Mouse (Mus musculus) forebrain, embryonic 11.5 days (tissue): Measurements from ENCODE around the gene Arid5b. TPM values are rescaled to one million over a fixed set of nuclear protein-coding genes. Genes with fewer than 3 reads are reported as not detected.
"Not testable (repeated sequence)": the region's sequence is repeated elsewhere in the genome, so short reads cannot be mapped to it uniquely, and the experiment has no call there.

Experiments used
- ATAC-seq: fragments of 200-750 bp; cut with Nextera tagmentation; replicated peaks from 2 replicates; pipeline ENCODE4 v1.8.0; 2017; ENCODE audit warnings: moderate TSS enrichment; ENCODE audit not compliant: low FRiP score
- DNase-seq: peaks from one replicate; pipeline ENCODE4 v3.0.0-alpha.2; 2017; ENCODE audit warnings: low spot score
- H3K27ac ChIP-seq: fragments of 300-500 bp; sonication (generic); 2 replicates; pipeline ENCODE4 v1.5.1; 2014; ENCODE audit warnings: low read depth, low read length
- H3K27me3 ChIP-seq: fragments of 300-500 bp; sonication (generic); 2 replicates; pipeline ENCODE4 v1.6.1; 2014; ENCODE audit warnings: mild to moderate bottlenecking, low read length, mixed read lengths; ENCODE audit not compliant: control insufficient read depth, insufficient read depth
- H3K36me3 ChIP-seq: fragments of 300-500 bp; sonication (generic); 2 replicates; pipeline ENCODE4 v1.6.1; 2014; ENCODE audit warnings: mild to moderate bottlenecking, low read length, moderate library complexity, mixed read lengths; ENCODE audit not compliant: control insufficient read depth, insufficient read depth
- H3K4me1 ChIP-seq: fragments of 300-500 bp; sonication (generic); replicated peaks from 2 replicates; pipeline ENCODE4 v1.6.1; 2014; ENCODE audit warnings: low read length, mixed read lengths; ENCODE audit not compliant: control insufficient read depth, insufficient read depth
- H3K4me2 ChIP-seq: fragments of 300-500 bp; sonication (generic); 2 replicates; pipeline ENCODE4 v1.6.1; 2014; ENCODE audit warnings: low read depth, mild to moderate bottlenecking, low read length, moderate library complexity, mixed read lengths; ENCODE audit not compliant: severe bottlenecking
- H3K4me3 ChIP-seq: fragments of 300-500 bp; sonication (generic); 2 replicates; pipeline ENCODE4 v1.5.1; 2014; ENCODE audit warnings: low read depth, low read length
- H3K9ac ChIP-seq: fragments of 300-500 bp; sonication (generic); 2 replicates; pipeline ENCODE4 v1.6.1; 2014; ENCODE audit warnings: low read length
- H3K9me3 ChIP-seq: fragments of 300-500 bp; sonication (generic); 2 replicates; pipeline ENCODE4 v1.6.1; 2016; ENCODE audit warnings: low read length, mixed read lengths; ENCODE audit not compliant: control insufficient read depth
- WGBS: fragments of 180-500 bp; shearing (Covaris S2); extraction: QIAGEN DNeasy Blood & Tissue Kit; methylation state at CpG from one replicate; pipeline ENCODE4 v1.1.7; 2014; 5-methylcytosine and 5-hydroxymethylcytosine counted together
- polyA plus RNA-seq: library from polyadenylated mRNA; unstranded; fragments of >200 nt; fragmentation: Nextera tagmentation; extraction: Ambion mirVana; gene quantifications from 2 replicates; pipeline ENCODE4 v1.2.1, GENCODE M21; 2014

The Arid5b gene
- polyA plus RNA-seq, 1 experiment from 2014 or later = 17.1 TPM

- no peaks in the 10 kb centered on the region; the same call in 1 of the 2 replicates for H3K36me3 ChIP-seq
- H3K9me3 ChIP-seq = no peaks in the 10 kb centered on the region
- no peak overlapping the region for H3K27ac ChIP-seq
- no peak for DNase-seq
- peaks cover 8% of the 10 kb centered on the region; the same call in 1 of the 2 replicates for H3K4me1 ChIP-seq
- H3K9ac ChIP-seq = no peak overlapping the region
- no peak overlapping the region for H3K4me2 ChIP-seq
- no peak overlapping the region for H3K4me3 ChIP-seq
- 84% methylated on average over 4 of the region's 4 CpGs for WGBS
- H3K27me3 ChIP-seq = no peaks in the 10 kb centered on the region
- no peak for ATAC-seq
Measured at GRCm38 (mm10) chr10:68101251-68101650, 177.3 kb downstream of the Arid5b start.

DNA sequence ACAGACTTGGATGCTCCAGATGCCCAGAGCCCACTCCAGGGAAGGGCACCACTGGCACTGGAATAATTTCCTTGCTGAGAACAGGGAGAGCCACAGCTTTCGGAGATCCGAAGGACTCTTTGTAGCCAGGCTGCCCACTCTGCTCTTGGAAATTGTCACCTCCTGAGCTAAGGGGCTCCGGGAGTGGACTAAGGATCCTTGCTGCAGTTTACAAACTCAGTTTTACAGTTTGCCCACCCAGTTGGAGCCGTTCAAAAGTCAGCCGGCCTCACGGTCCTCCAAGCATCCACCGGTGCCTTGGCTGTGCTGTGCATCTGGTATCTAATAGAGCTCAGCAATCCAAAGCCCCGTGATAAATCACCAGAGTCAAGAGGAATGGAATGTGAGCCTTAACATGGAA, 178.0 kb downstream of the Arid5b start:
- WGBS = 93% methylated on average over 8 of the region's 8 CpGs
- H3K4me1 ChIP-seq = peaks cover 8% of the 10 kb centered on the region; the same call in 1 of the 2 replicates
- no peaks in the 10 kb centered on the region; the same call in 1 of the 2 replicates for H3K36me3 ChIP-seq
- H3K4me3 ChIP-seq = no peak overlapping the region
- no peaks in the 10 kb centered on the region for H3K27me3 ChIP-seq
- DNase-seq (no peak), ATAC-seq (no peak)
- no peak overlapping the region for H3K9ac ChIP-seq
- no peak overlapping the region for H3K27ac ChIP-seq
- no peak overlapping the region for H3K4me2 ChIP-seq
- no peaks in the 10 kb centered on the region for H3K9me3 ChIP-seq

GRCm38 (mm10) chr10:68099801-68100200, 178.7 kb downstream of the Arid5b start:
- not testable (repeated sequence) for H3K4me2 ChIP-seq, H3K36me3 ChIP-seq, H3K4me3 ChIP-seq, H3K27ac ChIP-seq, H3K9me3 ChIP-seq, ATAC-seq, H3K9ac ChIP-seq, DNase-seq, H3K4me1 ChIP-seq, H3K27me3 ChIP-seq
- WGBS = 94% methylated on average over 7 of the region's 7 CpGs

GRCm38 (mm10) chr10:68097821-68098675, 180.5 kb downstream of the Arid5b start:
- ATAC-seq (no peak), DNase-seq (no peak)
- no peak overlapping the region for H3K4me2 ChIP-seq
- no peaks in the 10 kb centered on the region; the same call in 1 of the 2 replicates for H3K36me3 ChIP-seq
- no peak overlapping the region for H3K27ac ChIP-seq
- no peak overlapping the region for H3K4me3 ChIP-seq
- no peaks in the 10 kb centered on the region for H3K27me3 ChIP-seq
- H3K9ac ChIP-seq = no peak overlapping the region
- 94% methylated on average over 19 of the region's 19 CpGs for WGBS
- H3K4me1 ChIP-seq = no peaks in the 10 kb centered on the region
- H3K9me3 ChIP-seq = no peaks in the 10 kb centered on the region

DNA sequence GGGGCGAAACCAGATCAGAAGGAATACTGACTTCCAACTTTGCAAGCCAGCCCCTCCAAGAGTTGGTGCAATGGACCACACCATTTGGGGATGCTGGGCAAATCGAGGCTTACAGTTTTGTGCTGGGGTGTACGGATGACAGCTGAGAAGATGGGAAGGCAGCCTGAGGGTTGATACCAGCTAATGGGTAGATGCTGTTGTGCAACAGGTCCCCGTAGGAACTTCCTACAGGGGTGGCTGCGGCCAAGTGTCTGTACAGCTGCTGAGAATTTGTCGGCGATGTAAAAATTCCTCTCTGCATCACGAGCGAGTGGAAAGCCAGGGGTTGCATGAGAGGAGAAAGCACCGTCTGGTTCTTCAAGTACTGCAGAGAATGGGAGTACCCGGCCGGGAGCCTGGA, 182.1 kb downstream of the Arid5b start:
- DNase-seq (no peak), ATAC-seq (no peak)
- WGBS = 94% methylated on average over 12 of the region's 12 CpGs
- Histone ChIP-seq H3K36me3 (no peaks in the 10 kb centered on the region; the same call in 1 of the 2 replicates), H3K9me3 (no peaks in the 10 kb centered on the region), H3K27me3 (no peaks in the 10 kb centered on the region), H3K4me3 (no peak overlapping the region), H3K4me2 (no peak overlapping the region), H3K27ac (no peak overlapping the region), H3K9ac (no peak overlapping the region), H3K4me1 (no peaks in the 10 kb centered on the region)

DNA sequence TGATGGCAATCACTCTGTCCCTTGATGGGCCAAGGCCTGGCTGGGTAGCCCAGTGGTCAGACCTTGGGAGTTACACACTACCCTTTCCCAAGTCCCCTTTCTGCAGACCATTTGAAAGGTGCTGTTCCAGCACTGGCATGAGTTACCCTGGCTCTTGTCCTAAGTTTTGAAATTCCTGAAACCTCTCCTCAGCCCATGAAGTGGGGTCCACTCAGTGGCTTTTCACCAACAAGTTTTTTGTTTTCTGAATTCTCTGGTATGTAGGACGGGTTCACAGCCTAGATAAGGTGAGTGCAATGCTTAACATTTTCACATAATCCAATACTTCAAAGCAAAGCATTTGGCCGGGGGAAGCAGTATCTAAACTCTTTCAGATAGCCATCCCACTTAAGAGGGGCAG, 183.4 kb downstream of the Arid5b start:
- no peaks in the 10 kb centered on the region; the same call in 1 of the 2 replicates for H3K36me3 ChIP-seq
- no peak overlapping the region for H3K4me2 ChIP-seq
- ATAC-seq (no peak), DNase-seq (no peak)
- no peaks in the 10 kb centered on the region for H3K4me1 ChIP-seq
- no peaks in the 10 kb centered on the region for H3K27me3 ChIP-seq
- H3K4me3 ChIP-seq = no peak overlapping the region
- H3K9ac ChIP-seq = no peak overlapping the region
- WGBS = 82% methylated on average over 2 of the region's 2 CpGs
- no peaks in the 10 kb centered on the region for H3K9me3 ChIP-seq
- no peak overlapping the region for H3K27ac ChIP-seq

- no peak overlapping the region for H3K27ac ChIP-seq
- H3K9ac ChIP-seq = no peak overlapping the region
- H3K27me3 ChIP-seq = no peaks in the 10 kb centered on the region
- H3K36me3 ChIP-seq = no peaks in the 10 kb centered on the region; the same call in 1 of the 2 replicates
- no peaks in the 10 kb centered on the region for H3K4me1 ChIP-seq
- ATAC-seq (no peak), DNase-seq (no peak)
- H3K4me3 ChIP-seq = no peak overlapping the region
- no peaks in the 10 kb centered on the region for H3K9me3 ChIP-seq
- WGBS = 58% methylated on average over 3 of the region's 3 CpGs
- no peak overlapping the region for H3K4me2 ChIP-seq
Measured at GRCm38 (mm10) chr10:68093496-68093895, 185.0 kb downstream of the Arid5b start.

GRCm38 (mm10) chr10:68091840-68092239, 186.7 kb downstream of the Arid5b start:
- ATAC-seq (no peak), DNase-seq (no peak)
- Histone ChIP-seq H3K4me2 (no peak overlapping the region), H3K9ac (no peak overlapping the region), H3K4me3 (no peak overlapping the region), H3K9me3 (no peaks in the 10 kb centered on the region), H3K36me3 (no peaks in the 10 kb centered on the region; the same call in 1 of the 2 replicates), H3K4me1 (no peaks in the 10 kb centered on the region), H3K27me3 (no peaks in the 10 kb centered on the region), H3K27ac (no peak overlapping the region)
- WGBS = 93% methylated on average over 4 of the region's 4 CpGs

DNA sequence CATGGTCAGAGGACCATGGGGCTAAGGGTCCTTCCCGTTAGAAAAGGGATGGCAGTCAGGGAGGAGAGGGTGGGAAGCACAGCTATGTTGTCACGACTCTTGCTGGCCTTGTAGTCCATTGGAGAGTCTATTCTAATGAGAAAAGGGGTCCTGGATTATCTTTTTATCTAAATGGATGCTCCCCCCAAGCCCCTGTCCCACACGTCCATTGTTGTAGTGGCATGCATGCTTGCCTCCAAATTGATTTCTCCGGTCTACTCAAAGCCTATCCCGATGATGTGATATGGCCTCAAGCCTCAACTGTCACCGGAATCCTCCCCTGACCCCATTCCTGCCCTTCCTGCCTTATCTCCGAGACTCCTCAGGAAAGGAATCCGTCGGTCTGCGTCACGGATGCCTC, 187.5 kb downstream of the Arid5b start:
- H3K9me3 ChIP-seq = no peaks in the 10 kb centered on the region
- H3K36me3 ChIP-seq = no peaks in the 10 kb centered on the region
- no peak overlapping the region for H3K4me2 ChIP-seq
- WGBS = 90% methylated on average over 11 of the region's 11 CpGs
- no peak overlapping the region for H3K9ac ChIP-seq
- DNase-seq = no peak
- no peaks in the 10 kb centered on the region for H3K27me3 ChIP-seq
- H3K4me1 ChIP-seq = no peaks in the 10 kb centered on the region
- no peak for ATAC-seq
- no peak overlapping the region for H3K4me3 ChIP-seq
- no peak overlapping the region for H3K27ac ChIP-seq
